Mouse (Mus musculus): ENCODE measurements around the gene Rpl23a. TPM values are rescaled to one million over a fixed set of nuclear protein-coding genes. Genes with fewer than 3 reads are reported as not detected.

The Rpl23a gene
- total and polyA plus RNA-seq, 3 experiments = 2,992 to 3,939 (median 3,361) TPM

DNA sequence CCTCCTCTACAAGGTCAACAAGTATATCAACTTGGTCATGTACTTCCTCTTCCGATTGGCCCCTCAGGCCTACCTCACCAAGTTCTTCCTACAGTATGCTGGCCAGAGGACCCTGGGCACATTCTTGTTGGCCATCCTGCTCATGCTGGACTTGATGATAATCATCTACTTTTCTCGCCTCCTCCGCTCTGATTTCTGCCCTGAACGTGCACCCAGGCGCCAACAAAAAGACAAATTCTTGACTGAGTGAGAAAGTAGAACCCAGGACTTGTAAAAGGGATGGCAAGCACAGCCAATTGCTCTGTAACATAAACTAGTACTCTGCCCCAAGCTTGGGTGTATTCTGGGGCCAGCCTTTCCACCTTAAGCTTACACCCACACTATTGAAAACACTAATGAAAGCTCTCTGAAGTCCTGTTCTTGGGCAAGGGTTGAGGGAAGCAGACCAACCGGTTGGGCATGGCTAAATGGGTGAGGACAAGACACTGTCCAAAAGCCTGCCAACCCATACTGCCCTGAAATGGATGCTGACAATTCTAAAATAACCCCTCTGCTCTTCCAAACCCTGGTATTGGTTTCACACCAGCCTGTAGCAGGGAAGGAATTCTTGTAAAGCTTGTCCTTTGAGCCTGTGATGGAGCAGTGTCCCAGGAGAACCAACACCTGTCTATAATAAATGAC, 3.2 kb downstream of the Rpl23a start:
- TF ChIP-seq ZMIZ1 (IDR thresholded peaks at IDR 0.05; ENCODE audit: low read depth, low read length) (peak; percentile 79; the same call in 1 of the 2 replicates), ELF1 (IDR thresholded peaks at IDR 0.05; ENCODE audit: low read depth, low read length) (0 out of 2 replicates have a peak, but pooled peaks have one; percentile 7), BHLHE40 (IDR thresholded peaks at IDR 0.05; ENCODE audit: low read depth, low read length) (no peak), UBTF (IDR thresholded peaks at IDR 0.05; ENCODE audit: low read depth, low read length) (peak; percentile 61; the same call in 1 of the 2 replicates), POLR2AphosphoS2 (IDR thresholded peaks at IDR 0.05; ENCODE audit: low read depth, low read length) (no peak), MYC (IDR thresholded peaks at IDR 0.05; ENCODE audit: low read depth, low read length) (no peak)
- H3K27ac ChIP-seq (ENCODE audit: insufficient read depth, low read depth) = peak overlapping the region; percentile 94
- H3K9me3 ChIP-seq (replicated peaks; ENCODE audit: low read length) = no peaks in the 10 kb centered on the region
- dilution Hi-C loops (cut with MboI; ENCODE audit: extremely low pct_ligation_motif_present, extremely low pct_unique_long_range_greater_than_20kb, low sequenced_read_pairs) (no loop called here), in situ Hi-C loops (cut with MboI; ENCODE audit: low pct_ligation_motif_present, low pct_unique_long_range_greater_than_20kb, low sequenced_read_pairs) (no loop called here)
- peak overlapping the region; percentile 29; the same call in 1 of the 2 replicates for H3K9ac ChIP-seq (ENCODE audit: insufficient read depth, low read depth)
- no peak for DNase-seq (ENCODE audit: extremely low read depth)
- H3K27me3 ChIP-seq (replicated peaks) = no peaks in the 10 kb centered on the region
- peak overlapping the region; percentile 59 for H3K4me2 ChIP-seq (ENCODE audit: insufficient read depth, low read depth, poor library complexity, severe bottlenecking)
- H3K36me3 ChIP-seq (replicated peaks in 1 of 2; ENCODE audit: control insufficient read depth in 1 of 2, insufficient read depth in 1 of 2, low read length in 1 of 2) = peaks cover 26 to 40% of the 10 kb centered on the region in 2 experiments
- peaks cover 13 to 53% of the 10 kb centered on the region in 2 experiments for H3K4me1 ChIP-seq (ENCODE audit: control insufficient read depth in 1 of 2, insufficient read depth in 2 of 2)
- peaks cover 38% of the 10 kb centered on the region for H3K79me2 ChIP-seq (replicated peaks; ENCODE audit: control insufficient read depth, extremely low read depth, insufficient read depth, poor library complexity, severe bottlenecking)
- H3K4me3 ChIP-seq (replicated peaks in 1 of 3; ENCODE audit: low read depth in 2 of 3, low read length in 2 of 3, poor library complexity in 1 of 3) = peak overlapping the region in 1 of 3 experiments; percentile 65

- H3K9me3 ChIP-seq (replicated peaks; ENCODE audit: low read length) = no peaks in the 10 kb centered on the region
- dilution Hi-C loops (cut with MboI; ENCODE audit: extremely low pct_ligation_motif_present, extremely low pct_unique_long_range_greater_than_20kb, low sequenced_read_pairs) = no loop called here
- no peaks in the 10 kb centered on the region for H3K27me3 ChIP-seq (replicated peaks)
- H3K27ac ChIP-seq (ENCODE audit: insufficient read depth, low read depth) = peak overlapping the region; percentile 94; the same call in 1 of the 2 replicates
- peaks cover 38% of the 10 kb centered on the region for H3K79me2 ChIP-seq (replicated peaks; ENCODE audit: control insufficient read depth, extremely low read depth, insufficient read depth, poor library complexity, severe bottlenecking)
- peaks cover 26 to 40% of the 10 kb centered on the region in 2 experiments for H3K36me3 ChIP-seq (replicated peaks in 1 of 2; ENCODE audit: control insufficient read depth in 1 of 2, insufficient read depth in 1 of 2, low read length in 1 of 2)
- in situ Hi-C loops (cut with MboI; ENCODE audit: low pct_ligation_motif_present, low pct_unique_long_range_greater_than_20kb, low sequenced_read_pairs) = loop anchor here (5.0 to 10.0 kb wide), 3 partner anchors 122 to 352 kb away; no protein-coding TSS in a partner anchor
- peak overlapping the region; percentile 59 for H3K4me2 ChIP-seq (ENCODE audit: insufficient read depth, low read depth, poor library complexity, severe bottlenecking)
- peaks cover 13 to 57% of the 10 kb centered on the region in 2 experiments for H3K4me1 ChIP-seq (ENCODE audit: control insufficient read depth in 1 of 2, insufficient read depth in 2 of 2)
- no peak for DNase-seq (ENCODE audit: extremely low read depth)
- H3K4me3 ChIP-seq (replicated peaks in 1 of 3; ENCODE audit: low read depth in 2 of 3, low read length in 2 of 3, poor library complexity in 1 of 3) = peak overlapping the region; percentile 53 to 72 (median 65)
- H3K9ac ChIP-seq (ENCODE audit: insufficient read depth, low read depth) = peak overlapping the region; percentile 29
- TF ChIP-seq USF2 (conservative IDR thresholded peaks at IDR 0.05; ENCODE audit: low read depth, low read length) (no peak; the same call in none of the 2 replicates), EP300 (IDR thresholded peaks at IDR 0.05; ENCODE audit: low read length) (peak; percentile 38; the same call in 1 of the 2 replicates), ZNF384 (IDR thresholded peaks at IDR 0.05; ENCODE audit: low read depth, low read length) (no peak), TBP (conservative IDR thresholded peaks at IDR 0.05; ENCODE audit: low read depth, low read length) (0 out of 2 replicates have a peak, but pooled peaks have one; percentile 53), ZKSCAN1 (IDR thresholded peaks at IDR 0.05; ENCODE audit: borderline replicate concordance, low read depth, low read length) (no peak), UBTF (IDR thresholded peaks at IDR 0.05; ENCODE audit: low read depth, low read length) (no peak), TCF12 (IDR thresholded peaks at IDR 0.05; ENCODE audit: low read depth, low read length) (0 out of 2 replicates have a peak, but pooled peaks have one; percentile 8), NELFE (IDR thresholded peaks at IDR 0.05; ENCODE audit: low read depth, low read length) (0 out of 2 replicates have a peak, but pooled peaks have one; percentile 16), HCFC1 (IDR thresholded peaks at IDR 0.05; ENCODE audit: low read depth, low read length) (no peak; the same call in 1 of the 2 replicates), MAZ (IDR thresholded peaks at IDR 0.05; ENCODE audit: low read depth, low read length) (no peak), JUND (conservative IDR thresholded peaks at IDR 0.05; ENCODE audit: low read depth, low read length) (0 out of 2 replicates have a peak, but pooled peaks have one; percentile 16), MXI1 (IDR thresholded peaks at IDR 0.05; ENCODE audit: low read depth, low read length) (no peak), SIN3A (IDR thresholded peaks at IDR 0.05; ENCODE audit: low read length) (peak; percentile 57; the same call in 1 of the 2 replicates), ZMIZ1 (IDR thresholded peaks at IDR 0.05; ENCODE audit: low read depth, low read length) (no peak; the same call in 1 of the 2 replicates), ZC3H11A (IDR thresholded peaks at IDR 0.05; ENCODE audit: low read depth, low read length) (no peak), CTCF (conservative IDR thresholded peaks at IDR 0.05 in 1 of 2, IDR thresholded peaks at IDR 0.05 in 1 of 2; ENCODE audit: low read depth in 2 of 2, low read length in 2 of 2) (no peak), NRF1 (IDR thresholded peaks at IDR 0.05; ENCODE audit: low read depth, low read length) (no peak), CHD2 (IDR thresholded peaks at IDR 0.05; ENCODE audit: low read length) (no peak; the same call in 1 of the 2 replicates), RCOR1 (conservative IDR thresholded peaks at IDR 0.05; ENCODE audit: low read depth, low read length) (no peak), BHLHE40 (IDR thresholded peaks at IDR 0.05; ENCODE audit: low read depth, low read length) (no peak), ETS1 (conservative IDR thresholded peaks at IDR 0.05; ENCODE audit: low read depth, low read length) (no peak), SMC3 (IDR thresholded peaks at IDR 0.05; ENCODE audit: low read depth, low read length) (peak; percentile 1; the same call in 1 of the 2 replicates), E2F4 (IDR thresholded peaks at IDR 0.05; ENCODE audit: insufficient replicate concordance, low read depth, low read length) (0 out of 2 replicates have a peak, but pooled peaks have one; percentile 19), KAT2A (IDR thresholded peaks at IDR 0.05; ENCODE audit: insufficient replicate concordance, low read length) (0 out of 2 replicates have a peak, but pooled peaks have one; percentile 38), JUN (IDR thresholded peaks at IDR 0.05; ENCODE audit: insufficient read depth, low read depth, low read length) (no peak), MYC (IDR thresholded peaks at IDR 0.05; ENCODE audit: low read depth, low read length) (no peak)
These were observed 3.9 kb downstream of the Rpl23a start for GRCm38 (mm10) chr11:78179438-78179999.
